Mouse (Mus musculus): ENCODE measurements around the gene Atp6v1e1.

Atp6v1e1 gene

DNA sequence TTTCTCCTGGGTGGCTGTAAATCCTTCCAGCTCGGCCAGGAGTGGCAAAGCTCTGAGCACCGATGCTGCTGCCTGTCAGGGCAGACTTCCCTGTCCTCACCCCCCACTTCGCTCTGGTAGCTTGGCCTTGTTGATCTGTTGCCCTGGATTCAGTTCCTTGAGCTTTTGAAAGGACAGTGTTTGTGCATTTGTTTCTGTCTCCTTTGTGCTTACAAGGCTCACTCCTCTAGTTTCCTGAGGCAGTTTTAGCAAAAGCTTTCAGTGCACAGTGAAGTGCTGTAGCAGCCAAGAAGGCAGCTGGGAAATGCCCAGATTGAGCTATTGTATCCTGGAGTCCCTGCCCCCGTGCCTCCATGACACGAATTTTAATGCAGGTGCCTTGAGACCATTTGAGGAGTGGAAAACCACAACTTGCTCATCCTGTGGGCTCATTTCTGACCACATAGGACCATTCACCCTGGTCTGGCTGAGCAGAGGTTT is 49.4 kb downstream of the Atp6v1e1 start, which contains the start of gene Slc25a18:
Slc25a18 (plus strand) TSS at position 430 of the 480 bp plus-strand sequence.
- DNase-seq (ENCODE audit: extremely low spot score, low read depth, low spot score): no peak

- DNase-seq (ENCODE audit: extremely low spot score, low read depth, low spot score): no peak
These were observed 50.6 kb downstream of the Atp6v1e1 start for GRCm38 (mm10) chr6:120772025-120772424.

DNA sequence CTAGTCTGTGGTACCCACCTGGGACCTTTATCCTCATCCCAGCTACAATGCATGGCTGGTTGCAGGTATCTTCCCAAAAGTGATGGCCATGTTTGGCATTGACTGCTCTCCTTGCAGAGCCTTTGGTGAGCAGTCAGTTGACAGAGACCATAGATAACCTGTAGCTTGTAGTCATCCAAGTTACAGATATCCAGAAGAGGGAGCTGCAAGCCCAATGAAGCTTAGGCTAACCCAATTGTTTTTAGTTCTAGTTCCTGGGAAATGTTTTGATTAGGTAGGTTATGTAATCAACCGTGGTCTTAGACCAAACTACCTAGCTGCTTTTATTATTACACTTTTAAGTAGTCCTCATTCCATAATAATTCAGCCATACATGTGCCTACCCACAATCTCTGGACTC is 51.2 kb downstream of the Atp6v1e1 start:
- DNase-seq (ENCODE audit: extremely low spot score, low read depth, low spot score): no peak

DNA sequence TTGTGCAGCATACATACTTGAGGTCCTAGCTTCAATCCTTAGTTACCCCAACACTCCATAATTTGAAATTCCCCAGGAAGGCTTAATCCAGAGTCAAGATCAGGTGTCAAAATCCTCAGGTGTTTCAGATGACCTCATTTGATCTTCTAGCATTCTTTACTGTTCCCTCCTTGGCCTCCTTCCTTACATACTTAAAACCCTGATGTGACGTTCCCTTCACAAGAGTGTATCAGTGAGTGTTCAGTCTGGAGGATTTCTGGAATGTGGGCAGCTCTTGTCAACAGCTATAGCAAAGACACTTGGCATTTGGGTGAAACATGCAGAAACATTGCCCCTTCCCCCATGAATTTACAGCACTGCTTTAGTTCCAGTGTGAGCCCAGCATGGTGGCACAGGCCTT is 52.6 kb downstream of the Atp6v1e1 start:
- no peak for DNase-seq (ENCODE audit: extremely low spot score, low read depth, low spot score)

- DNase-seq (ENCODE audit: extremely low spot score, low read depth, low spot score): no peak
These were observed 61.4 kb downstream of the Atp6v1e1 start for GRCm38 (mm10) chr6:120761151-120761550.

DNA sequence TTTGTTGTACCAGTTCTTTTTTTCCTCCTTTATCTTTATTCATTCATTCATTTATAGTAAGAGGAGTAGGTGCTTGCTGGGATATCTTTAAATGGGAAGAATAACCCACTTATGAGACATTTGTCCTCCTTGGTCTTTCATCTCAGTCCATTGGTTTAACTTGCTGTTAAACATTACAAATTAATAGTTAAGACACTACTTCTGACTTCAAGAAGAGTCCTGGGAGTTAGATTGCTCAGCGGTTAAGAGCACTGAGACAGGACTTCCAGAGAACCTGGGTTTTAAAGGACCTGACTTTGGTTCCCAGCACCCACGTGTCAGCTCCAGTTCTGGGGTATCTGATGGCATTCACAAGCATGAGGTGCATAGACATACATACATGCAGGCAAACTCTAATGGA is 76.2 kb downstream of the Atp6v1e1 start:
- no peak for DNase-seq (ENCODE audit: extremely low spot score, low read depth, low spot score)
